Mouse (Mus musculus): ENCODE measurements at regions not wholly inside any gene's neighbourhood (a gene's known extent, or its start where the extent isn't known, plus 50 kb on each side); places are given as distances from the start of the nearest gene placed in this dataset.

DNA sequence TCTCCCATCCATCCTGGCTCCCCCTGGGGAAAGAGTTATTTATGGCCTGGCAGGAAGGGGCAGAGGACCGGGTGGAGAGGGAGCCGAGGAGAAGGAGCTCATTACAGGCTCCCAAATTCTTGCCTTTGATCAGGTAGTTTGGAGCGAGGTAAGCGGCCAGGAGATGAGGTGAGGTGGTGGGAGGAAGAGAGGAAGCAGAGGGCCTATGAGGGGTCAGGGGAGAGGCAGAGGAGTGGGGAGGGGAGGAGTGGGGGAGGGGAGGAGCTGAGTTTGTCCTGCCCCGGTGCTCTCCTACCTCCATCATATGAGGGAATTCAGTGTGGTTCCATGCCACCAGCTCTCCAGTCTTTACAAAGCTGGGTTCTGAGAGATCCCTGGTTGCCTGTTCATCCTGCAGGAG lies 98.8 kb upstream of the Lhx1 start:
- no peak for TF ChIP-seq CTCF (IDR thresholded peaks at IDR 0.05; ENCODE audit: low read depth, low read length)
- TF ChIP-seq POLR2A (IDR thresholded peaks at IDR 0.05; ENCODE audit: borderline replicate concordance, low read depth, low read length), result no peak
